Mouse (Mus musculus) fat pad, adult 2 months (tissue): ENCODE data around the gene Lmf1.

ENCODE experiments used
- DNase-seq: peaks from one replicate; pipeline ENCODE4 v3.0.0-alpha.2; 2011; ENCODE audit warnings: low read depth, low spot score; ENCODE audit errors: extremely low read depth

Gene Lmf1

DNA sequence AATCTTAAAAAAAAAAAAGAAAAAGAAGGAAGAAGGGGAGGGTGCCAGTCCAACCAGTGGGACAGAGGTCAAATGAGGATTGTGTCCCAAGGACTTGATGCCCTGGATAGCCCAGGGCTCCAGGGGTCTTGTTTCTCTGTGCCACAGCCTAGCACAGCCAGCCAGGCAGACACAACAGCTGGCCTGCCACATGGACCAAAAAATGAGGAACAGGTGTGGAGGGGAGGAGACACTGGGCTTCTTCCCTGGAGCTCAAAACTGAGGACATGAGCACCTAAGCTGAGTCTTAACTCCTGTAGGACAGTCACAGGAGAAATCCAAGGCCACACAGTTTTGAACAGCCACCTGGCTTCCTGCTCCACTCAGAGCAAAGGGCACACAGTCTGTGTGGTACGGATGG lies 117.4 kb downstream of the Lmf1 start:
- DNase-seq: no peak

- no peak for DNase-seq
Measured at GRCm38 (mm10) chr17:25698446-25698845, 119.6 kb downstream of the Lmf1 start.

- DNase-seq: no peak
Measured at GRCm38 (mm10) chr17:25700863-25701496, 122.1 kb downstream of the Lmf1 start.

DNA sequence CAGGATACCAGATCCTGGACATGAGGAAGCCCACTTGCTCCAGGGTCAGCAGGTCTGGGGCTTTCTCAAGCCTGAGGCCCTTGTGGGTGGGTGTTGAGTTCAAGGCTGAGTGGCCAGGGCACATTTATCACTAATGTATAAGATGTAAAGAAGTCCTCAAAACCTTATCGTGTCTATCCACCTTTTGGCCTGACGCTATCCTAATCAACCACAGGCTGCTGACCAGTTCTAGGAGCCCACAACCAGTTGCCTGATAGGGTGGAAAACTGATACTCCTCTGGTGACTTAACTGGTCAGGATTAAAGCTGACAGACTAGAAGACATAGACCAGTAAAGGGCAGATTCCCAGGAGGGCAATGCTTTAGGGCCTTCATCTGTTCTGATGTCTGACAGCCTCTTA lies 131.1 kb downstream of the Lmf1 start:
- no peak for DNase-seq

- DNase-seq: no peak
Measured at GRCm38 (mm10) chr17:25711136-25711535, 132.3 kb downstream of the Lmf1 start.
